Mouse (Mus musculus) ovary, postnatal 10 days (tissue): ENCODE results near the gene Osbpl6.
"Not testable (repeated sequence)": the region's sequence is repeated elsewhere in the genome, so short reads cannot be mapped to it uniquely, and the experiment has no call there.

Experiments used
- DNase-seq: peaks from one replicate; pipeline ENCODE4 v3.0.0; 2022; ENCODE audit warnings: low spot score

Gene Osbpl6

GRCm38 (mm10) chr2:76566933-76567551, 160.7 kb downstream of the Osbpl6 start:
- no peak for DNase-seq

DNA sequence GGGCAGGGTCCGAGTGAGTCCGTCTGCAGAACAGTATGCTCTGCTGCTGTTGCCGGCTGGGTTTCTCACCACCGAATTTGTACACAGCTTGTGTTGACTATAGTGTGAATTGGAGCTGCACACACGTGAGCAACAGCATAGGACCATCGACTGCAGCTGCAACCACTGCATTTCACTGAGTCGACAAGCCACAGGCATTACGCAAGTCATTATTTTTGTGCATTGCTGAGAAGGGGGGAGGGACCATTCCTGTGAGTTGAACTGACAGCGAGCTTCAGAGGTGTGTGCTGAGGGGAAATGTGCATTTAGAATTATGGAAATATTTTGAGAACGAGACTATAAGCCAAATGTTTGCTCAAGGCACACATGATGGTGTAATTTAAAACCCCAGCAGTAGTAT, 165.2 kb downstream of the Osbpl6 start:
- no peak for DNase-seq

- no peak for DNase-seq
Observed at GRCm38 (mm10) chr2:76578911-76579310, 172.6 kb downstream of the Osbpl6 start.

DNA sequence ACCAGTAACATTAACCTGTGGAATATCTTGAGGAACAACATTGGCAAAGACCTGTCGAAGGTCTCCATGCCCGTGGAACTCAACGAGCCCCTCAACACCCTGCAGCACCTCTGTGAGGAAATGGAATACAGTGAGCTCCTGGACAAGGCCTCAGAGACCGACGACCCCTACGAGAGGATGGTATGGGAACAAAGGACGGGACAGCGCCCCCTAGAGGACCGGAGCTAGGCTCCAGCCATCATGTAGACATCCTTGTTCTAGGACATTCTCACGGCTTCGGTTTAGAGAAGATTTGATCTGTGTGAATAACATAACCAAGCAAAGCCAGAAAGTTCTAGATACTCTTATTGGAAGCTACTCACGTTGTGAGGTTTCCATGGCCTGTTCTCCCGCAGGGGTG, 178.8 kb downstream of the Osbpl6 start:
- DNase-seq = no peak

- no peak for DNase-seq
Observed at GRCm38 (mm10) chr2:76586906-76587305, 180.6 kb downstream of the Osbpl6 start.

- DNase-seq = no peak
Observed at GRCm38 (mm10) chr2:76590221-76590620, 183.9 kb downstream of the Osbpl6 start.

DNA sequence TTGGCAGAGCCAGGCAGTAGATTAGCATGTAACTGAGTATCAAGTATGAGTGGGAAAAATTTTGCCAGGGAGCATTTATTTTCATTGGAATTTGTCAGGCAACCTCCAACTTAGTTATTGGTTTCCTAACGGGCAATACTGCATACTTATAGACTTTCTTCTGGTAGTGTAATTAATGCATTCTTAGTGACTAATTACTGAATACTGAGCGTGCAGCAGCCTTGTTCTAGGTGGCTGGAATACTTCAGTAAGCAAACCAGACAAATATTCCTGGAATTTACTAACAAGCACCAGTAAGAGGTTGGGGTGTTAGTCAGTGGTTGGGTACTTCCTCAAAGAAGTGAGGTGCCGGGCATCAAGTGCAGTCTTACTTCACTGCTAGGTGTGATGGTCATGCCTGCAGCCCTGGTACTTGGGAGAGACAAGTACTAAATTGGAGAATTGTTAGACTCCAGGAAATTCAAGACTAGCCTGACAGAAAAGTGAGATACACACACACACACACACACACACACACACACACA, 186.2 kb downstream of the Osbpl6 start:
- DNase-seq = no peak

DNA sequence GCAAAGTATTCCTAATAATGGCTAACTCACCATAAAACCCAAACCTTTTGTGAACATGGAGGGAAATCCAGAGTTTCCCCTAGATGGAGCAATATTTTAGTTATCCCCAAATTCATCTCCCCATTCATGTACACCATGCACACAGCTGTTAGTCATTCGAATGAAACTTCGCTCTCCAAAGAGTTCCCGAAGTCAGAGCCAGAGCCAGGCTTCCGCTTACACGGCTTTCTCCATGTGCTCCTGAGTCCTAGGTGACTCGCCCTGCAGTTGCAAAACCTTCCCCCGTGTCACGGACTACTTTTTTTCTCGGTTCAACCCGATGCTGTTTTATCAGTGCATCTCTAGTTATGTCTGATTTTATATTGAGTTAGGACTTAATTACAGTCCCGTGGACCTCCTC, 191.2 kb downstream of the Osbpl6 start:
- DNase-seq = no peak

- DNase-seq = no peak
Observed at GRCm38 (mm10) chr2:76599214-76599613, 192.9 kb downstream of the Osbpl6 start.

GRCm38 (mm10) chr2:76602256-76602655, 195.9 kb downstream of the Osbpl6 start:
- no peak for DNase-seq

- no peak for DNase-seq
Observed at GRCm38 (mm10) chr2:76606704-76607103, 200.4 kb downstream of the Osbpl6 start.

DNA sequence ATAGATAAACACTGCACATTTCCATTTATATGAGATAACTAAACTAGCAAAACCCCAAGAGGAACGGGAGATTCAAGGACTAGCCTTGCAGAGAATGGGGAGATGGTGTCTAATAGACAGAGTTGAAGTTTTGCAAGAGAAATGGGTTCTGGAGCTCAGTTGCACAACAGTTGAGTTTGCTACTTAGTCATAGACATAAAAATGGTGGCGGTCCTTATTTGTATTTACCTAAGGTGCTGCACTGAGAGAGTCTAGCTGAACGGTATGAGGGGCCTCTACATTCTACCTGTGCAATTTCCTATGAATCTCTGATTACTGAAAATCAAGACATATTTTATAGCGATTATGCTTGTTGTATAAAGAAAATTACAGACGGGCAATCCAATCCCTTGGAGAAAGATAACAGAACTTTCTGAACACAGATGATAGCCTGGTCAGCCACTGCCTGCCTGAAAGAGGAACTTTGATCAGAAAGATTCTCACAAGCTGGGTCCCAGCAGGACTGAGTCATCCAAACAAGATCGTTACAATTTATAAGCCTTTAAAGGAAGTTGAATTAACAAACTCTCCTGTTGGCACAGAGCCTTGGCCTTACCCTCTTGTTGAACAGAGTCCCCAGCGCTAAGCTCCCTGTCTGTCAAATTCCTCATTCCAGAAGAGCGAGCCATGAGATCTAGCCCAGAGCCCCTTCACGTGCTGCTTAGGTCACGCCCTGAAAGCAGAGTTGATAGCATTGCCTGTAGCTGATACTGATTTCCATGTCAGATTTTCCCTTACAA, 204.2 kb downstream of the Osbpl6 start:
- DNase-seq = no peak

- DNase-seq = no peak
Observed at GRCm38 (mm10) chr2:76611996-76612395, 205.7 kb downstream of the Osbpl6 start.

- no peak for DNase-seq
Observed at GRCm38 (mm10) chr2:76618078-76618477, 211.8 kb downstream of the Osbpl6 start.

- no peak for DNase-seq
Observed at GRCm38 (mm10) chr2:76620188-76620587, 213.9 kb downstream of the Osbpl6 start.

DNA sequence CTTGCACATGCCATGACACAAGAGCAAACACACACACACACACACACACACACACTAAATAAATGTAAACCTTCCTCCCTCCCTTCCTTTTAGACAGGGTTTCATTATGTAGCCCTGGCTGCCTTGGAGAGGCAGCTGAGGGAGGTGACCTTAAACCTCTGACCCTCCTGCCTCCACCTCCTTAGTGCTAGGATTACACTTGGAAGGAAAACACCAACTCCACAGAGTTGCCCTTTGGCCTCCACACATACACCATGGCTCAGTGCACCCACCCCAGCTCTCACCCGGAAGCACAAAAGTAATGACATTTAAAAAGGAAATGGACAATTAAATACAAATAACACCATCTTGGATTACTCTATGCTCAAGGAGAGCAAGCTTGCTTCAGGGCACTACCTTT, 215.4 kb downstream of the Osbpl6 start:
- DNase-seq = no peak

- not testable (repeated sequence) for DNase-seq
Observed at GRCm38 (mm10) chr2:76622316-76622715, 216.0 kb downstream of the Osbpl6 start.

DNA sequence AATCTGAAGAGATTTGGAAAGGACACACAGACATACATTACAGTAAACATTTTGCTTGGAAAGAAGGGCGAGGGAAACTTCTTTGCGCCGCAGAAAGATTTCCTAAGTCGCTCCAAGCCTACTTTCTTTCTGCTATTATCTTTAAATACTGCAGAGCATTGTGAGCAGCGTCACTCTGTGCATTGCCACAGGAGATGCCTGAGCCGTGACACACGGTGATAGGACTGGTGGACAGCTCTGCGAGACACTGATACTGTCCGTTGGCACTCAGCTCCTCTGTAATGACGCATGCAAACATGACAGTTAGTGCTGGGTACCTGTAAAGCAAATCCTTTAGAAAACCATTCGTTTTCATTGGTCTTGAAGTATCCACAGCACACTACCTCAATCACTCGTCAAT, 224.0 kb downstream of the Osbpl6 start:
- DNase-seq = no peak

- DNase-seq = no peak
Observed at GRCm38 (mm10) chr2:76631600-76631999, 225.3 kb downstream of the Osbpl6 start.

DNA sequence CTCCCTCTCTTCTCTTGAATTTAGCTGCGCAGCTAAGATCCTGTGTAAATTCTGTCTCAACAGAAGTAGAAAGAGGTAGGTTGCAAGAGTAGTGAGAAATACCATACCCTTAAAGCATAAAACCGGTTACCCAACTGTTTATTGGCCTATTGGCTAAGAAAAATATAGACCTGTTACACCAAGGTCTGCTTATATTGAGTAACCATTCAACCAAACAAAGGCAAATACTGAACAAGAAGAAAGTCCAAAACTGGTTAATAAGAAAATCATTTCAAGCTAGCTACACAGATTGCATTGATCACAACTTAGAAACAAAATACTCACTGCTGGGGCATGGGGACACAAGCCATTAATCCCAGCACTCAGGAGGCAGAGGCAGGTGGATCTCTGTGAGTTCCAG, 233.3 kb downstream of the Osbpl6 start:
- no peak for DNase-seq

DNA sequence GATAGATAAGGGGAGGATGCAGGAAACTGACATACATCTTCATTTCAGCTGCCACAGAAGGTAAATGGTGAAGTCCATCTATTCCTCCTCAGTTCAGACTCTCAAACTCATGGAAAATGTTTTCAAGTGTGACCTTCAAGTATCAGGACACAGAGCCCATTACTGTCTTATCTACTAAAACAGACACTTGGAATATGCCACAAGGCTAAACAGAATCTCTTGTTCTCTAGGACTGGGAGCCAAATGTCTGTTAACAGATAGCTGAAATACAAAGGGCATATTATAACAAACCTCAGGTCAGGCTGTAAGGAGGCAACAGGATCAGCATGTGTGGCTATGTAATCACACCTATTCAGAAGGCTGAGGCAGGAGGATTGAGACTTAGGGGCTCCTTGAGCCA, 237.5 kb downstream of the Osbpl6 start:
- no peak for DNase-seq

- DNase-seq = no peak
Observed at GRCm38 (mm10) chr2:76647441-76647869, 241.1 kb downstream of the Osbpl6 start.

DNA sequence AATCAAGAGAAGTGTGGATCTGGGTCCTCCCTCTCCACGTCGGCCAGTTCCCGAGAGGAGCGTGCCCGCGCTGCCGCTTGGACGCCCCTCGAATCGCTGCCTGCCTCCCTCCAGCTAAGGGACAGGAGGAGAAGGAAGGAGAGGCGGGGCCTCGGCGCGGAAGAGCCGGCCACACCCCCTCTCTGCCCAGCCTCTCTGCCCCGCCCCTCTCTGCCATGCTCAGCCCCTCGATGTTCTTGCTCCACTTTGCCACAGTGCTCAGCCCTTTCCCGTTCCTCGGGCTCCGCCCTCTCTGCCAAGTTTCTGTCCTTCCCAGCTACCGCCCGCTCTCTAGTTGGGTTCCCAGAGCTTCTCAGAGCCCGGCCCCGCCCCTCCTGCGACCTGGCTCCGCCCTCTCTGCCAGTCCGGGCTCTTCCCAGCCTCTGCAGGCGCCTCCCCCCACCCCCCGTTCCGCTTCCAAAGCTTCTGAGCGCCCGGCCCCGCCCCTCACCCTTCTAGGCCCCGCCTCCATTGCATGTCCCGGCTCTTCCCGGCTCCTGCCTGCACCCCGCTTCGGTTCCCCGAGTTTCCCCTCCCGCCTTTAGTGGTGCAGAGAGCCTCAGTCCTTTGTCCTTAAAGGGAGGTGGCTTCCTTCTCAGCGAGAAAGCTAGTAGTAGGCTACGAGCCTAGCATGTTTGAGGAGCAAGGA, 241.7 kb downstream of the Osbpl6 start, which contains the start of the genes Prkra and Pjvk:
Prkra (minus strand) TSS at position 133 of the 688 bp plus-strand sequence.
Pjvk (plus strand) TSS at position 594 of the 688 bp plus-strand sequence.
- DNase-seq = peak; percentile 97
